Mouse (Mus musculus) heart, postnatal 0 days (tissue): ENCODE data around the gene Elp4. TPM values are rescaled to one million over a fixed set of nuclear protein-coding genes. Genes with fewer than 3 reads are reported as not detected.

ENCODE experiments used
- ATAC-seq: fragments of 200-750 bp; cut with Nextera tagmentation; 2 replicates; pipeline ENCODE4 v1.8.0; 2017; ENCODE audit warnings: low read depth, moderate number of reproducible peaks, moderate library complexity; ENCODE audit not compliant: insufficient read depth
- DNase-seq: peaks from one replicate; pipeline ENCODE4 v3.0.0-alpha.2; 2016; ENCODE audit warnings: low spot score
- H3K27ac ChIP-seq: fragments of 300-500 bp; sonication (generic); 2 replicates; pipeline ENCODE4 v1.5.1; 2014; ENCODE audit warnings: low read depth, mild to moderate bottlenecking
- H3K27me3 ChIP-seq: fragments of 300-500 bp; sonication (generic); 2 replicates; pipeline ENCODE4 v1.6.1; 2014; ENCODE audit warnings: low read length, mixed read lengths; ENCODE audit not compliant: control insufficient read depth, insufficient read depth
- H3K36me3 ChIP-seq: fragments of 300-500 bp; sonication (generic); replicated peaks from 2 replicates; pipeline ENCODE4 v1.6.1; 2014; ENCODE audit warnings: low read length, mixed read lengths; ENCODE audit not compliant: control insufficient read depth, insufficient read depth
- H3K4me1 ChIP-seq: fragments of 300-500 bp; sonication (generic); 2 replicates; pipeline ENCODE4 v1.6.1; 2014; ENCODE audit warnings: antibody characterized with exemption; ENCODE audit not compliant: control insufficient read depth, insufficient read depth
- H3K4me2 ChIP-seq: fragments of 300-500 bp; sonication (generic); 2 replicates; pipeline ENCODE4 v1.6.1; 2014; ENCODE audit warnings: low read depth, mild to moderate bottlenecking, low read length, moderate library complexity
- H3K4me3 ChIP-seq: fragments of 300-500 bp; sonication (generic); 2 replicates; pipeline ENCODE4 v1.5.1; 2014; ENCODE audit warnings: low read depth, low read length
- H3K9ac ChIP-seq: fragments of 300-500 bp; sonication (generic); replicated peaks from 2 replicates; pipeline ENCODE4 v1.6.1; 2014; ENCODE audit warnings: low read depth, low read length, mixed read lengths
- H3K9me3 ChIP-seq: fragments of 300-500 bp; sonication (generic); replicated peaks from 2 replicates; pipeline ENCODE4 v1.6.1; 2016; ENCODE audit warnings: low read length; ENCODE audit not compliant: control insufficient read depth
- CTCF ChIP-seq: IDR thresholded peaks from 2 replicates; pipeline ENCODE4 v1.5.1; 2016; ENCODE audit warnings: antibody characterized with exemption, control low read depth, low read depth
- EP300 ChIP-seq: IDR thresholded peaks from 2 replicates; pipeline ENCODE4 v1.6.1; 2016; ENCODE audit warnings: antibody characterized with exemption, low read depth
- WGBS: fragments of 180-500 bp; shearing (Covaris S2); extraction: QIAGEN DNeasy Blood & Tissue Kit; methylation state at CpG from one replicate; pipeline ENCODE4 v1.1.7; 2014; 5-methylcytosine and 5-hydroxymethylcytosine counted together
- polyA plus RNA-seq: library from polyadenylated mRNA; unstranded; fragments of >200 nt; fragmentation: Nextera tagmentation; extraction: Ambion mirVana; gene quantifications from 2 replicates; pipeline ENCODE4 v1.2.1, GENCODE M21; 2015
- total RNA-seq: library from RNA; depleted of rRNA; stranded (reverse); fragments of >200 nt; gene quantifications from 2 replicates; pipeline ENCODE4 v1.2.3, GENCODE M21; 2014; ENCODE audit warnings: low replicate concordance

The Elp4 gene
- total and polyA plus RNA-seq, 2 experiments from 2014 or later, result 3.0 to 13.1 TPM

DNA sequence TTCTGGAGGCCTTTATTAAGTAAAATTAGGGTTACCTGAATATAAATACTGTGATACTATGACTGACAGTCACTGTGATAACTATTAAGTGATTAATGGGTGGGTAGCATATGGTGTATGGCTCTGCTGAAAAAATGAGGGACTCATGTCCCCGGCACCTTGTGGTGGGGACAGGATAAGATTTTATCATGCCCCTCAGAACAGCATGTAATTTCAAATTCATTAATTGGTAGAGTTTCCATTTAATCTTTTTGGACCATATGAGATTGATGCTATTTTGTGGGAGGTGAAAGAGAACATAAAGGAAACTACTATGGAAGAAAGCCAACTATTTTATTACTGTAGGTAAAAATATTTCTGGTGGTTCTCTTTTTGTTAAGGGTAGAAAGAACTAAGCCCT lies 31.0 kb downstream of the Elp4 start:
- no peak overlapping the region for H3K9ac ChIP-seq
- ATAC-seq (no peak), DNase-seq (no peak)
- H3K4me1 ChIP-seq, result no peaks in the 10 kb centered on the region
- no peaks in the 10 kb centered on the region for H3K36me3 ChIP-seq
- H3K4me3 ChIP-seq, result no peak overlapping the region
- TF ChIP-seq CTCF (no peak), EP300 (no peak)
- H3K4me2 ChIP-seq, result no peak overlapping the region
- WGBS, result 86% methylated on average over 1 of the region's 1 CpGs
- no peaks in the 10 kb centered on the region for H3K27me3 ChIP-seq
- H3K27ac ChIP-seq, result no peak overlapping the region
- H3K9me3 ChIP-seq, result no peaks in the 10 kb centered on the region

- ATAC-seq (no peak), DNase-seq (no peak)
- no peaks in the 10 kb centered on the region for H3K27me3 ChIP-seq
- H3K36me3 ChIP-seq, result no peaks in the 10 kb centered on the region
- no peak overlapping the region for H3K4me2 ChIP-seq
- H3K27ac ChIP-seq, result no peak overlapping the region
- H3K4me3 ChIP-seq, result no peak overlapping the region
- H3K9ac ChIP-seq, result no peak overlapping the region
- no peak for TF ChIP-seq CTCF
- TF ChIP-seq EP300, result no peak
- H3K9me3 ChIP-seq, result no peaks in the 10 kb centered on the region
- no peaks in the 10 kb centered on the region for H3K4me1 ChIP-seq
- WGBS, result 47% methylated on average over 2 of the region's 2 CpGs
These were observed 49.6 kb downstream of the Elp4 start for GRCm38 (mm10) chr2:105854740-105855139.

GRCm38 (mm10) chr2:105852971-105853370 lies 51.4 kb downstream of the Elp4 start:
- DNase-seq, result no peak
- H3K4me1 ChIP-seq, result no peaks in the 10 kb centered on the region
- no peak overlapping the region for H3K9ac ChIP-seq
- H3K4me2 ChIP-seq, result no peak overlapping the region
- no peaks in the 10 kb centered on the region for H3K27me3 ChIP-seq
- no peaks in the 10 kb centered on the region for H3K36me3 ChIP-seq
- no peak overlapping the region for H3K4me3 ChIP-seq
- ATAC-seq, result no peak
- no peak overlapping the region for H3K27ac ChIP-seq
- TF ChIP-seq EP300, result no peak
- no peak for TF ChIP-seq CTCF
- 94% methylated on average over 2 of the region's 2 CpGs for WGBS
- H3K9me3 ChIP-seq, result no peaks in the 10 kb centered on the region

- no peaks in the 10 kb centered on the region for H3K36me3 ChIP-seq
- no peak overlapping the region for H3K4me3 ChIP-seq
- no peak overlapping the region for H3K4me2 ChIP-seq
- no peaks in the 10 kb centered on the region for H3K9me3 ChIP-seq
- H3K27ac ChIP-seq, result no peak overlapping the region
- H3K4me1 ChIP-seq, result no peaks in the 10 kb centered on the region
- no peak for DNase-seq
- H3K27me3 ChIP-seq, result no peaks in the 10 kb centered on the region
- ATAC-seq, result no peak
- TF ChIP-seq EP300 (no peak), CTCF (no peak)
- no peak overlapping the region for H3K9ac ChIP-seq
These were observed 52.6 kb downstream of the Elp4 start for GRCm38 (mm10) chr2:105851714-105852293.

DNA sequence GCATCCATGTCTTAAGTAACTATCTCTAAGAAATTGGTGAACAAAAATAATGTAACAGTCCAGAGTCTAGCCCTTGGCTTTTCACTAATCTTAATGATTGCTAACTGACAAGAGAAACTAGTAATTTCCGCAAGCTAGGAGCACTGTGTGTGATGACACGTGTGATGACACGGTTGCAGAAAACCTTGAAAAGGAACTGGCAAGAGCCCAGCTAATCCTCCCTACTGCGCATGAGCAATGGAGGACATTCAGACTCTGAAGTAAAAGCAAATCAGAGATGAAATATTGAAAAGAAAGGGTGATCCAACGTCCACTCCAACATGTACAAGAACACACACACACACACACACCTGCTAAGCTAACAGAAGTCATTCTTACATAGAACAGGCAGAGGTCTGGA lies 61.2 kb downstream of the Elp4 start:
- ATAC-seq, result no peak
- no peaks in the 10 kb centered on the region for H3K27me3 ChIP-seq
- 81% methylated on average over 5 of the region's 5 CpGs for WGBS

DNA sequence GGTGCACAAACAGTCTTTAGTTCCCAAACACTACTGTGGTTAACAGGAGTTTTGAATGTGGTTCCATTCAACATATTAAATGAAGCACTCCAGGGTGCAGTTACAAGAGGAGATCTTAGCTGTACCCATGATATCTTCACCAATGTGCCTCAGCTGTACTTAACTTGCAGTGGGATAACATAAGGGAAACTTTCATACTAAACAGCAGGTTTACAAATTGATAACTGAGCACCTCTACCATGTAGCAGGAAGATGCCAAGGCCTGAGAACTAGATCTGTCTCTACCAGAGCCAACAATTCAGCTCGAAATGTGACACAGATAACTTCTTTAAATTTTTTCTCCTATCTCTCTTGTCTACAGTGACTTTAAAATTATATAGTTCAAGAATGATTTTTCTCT lies 86.4 kb downstream of the Elp4 start:
- DNase-seq (no peak), ATAC-seq (no peak)
- no peak overlapping the region for H3K4me3 ChIP-seq
- no peak overlapping the region for H3K27ac ChIP-seq
- no peaks in the 10 kb centered on the region for H3K36me3 ChIP-seq
- no peaks in the 10 kb centered on the region for H3K4me1 ChIP-seq
- no peak overlapping the region for H3K4me2 ChIP-seq
- no peak for TF ChIP-seq EP300
- TF ChIP-seq CTCF, result no peak
- WGBS, result 82% methylated on average over 1 of the region's 1 CpGs
- H3K9ac ChIP-seq, result no peak overlapping the region
- no peaks in the 10 kb centered on the region for H3K27me3 ChIP-seq
- no peaks in the 10 kb centered on the region for H3K9me3 ChIP-seq

More for the DNA sequence above, 61.2 kb downstream of the Elp4 start:
- TF ChIP-seq CTCF, result no peak
- no peak for TF ChIP-seq EP300
- Histone ChIP-seq H3K27ac (no peak overlapping the region), H3K9me3 (no peaks in the 10 kb centered on the region), H3K4me1 (no peaks in the 10 kb centered on the region), H3K4me3 (no peak overlapping the region), H3K4me2 (no peak overlapping the region), H3K36me3 (no peaks in the 10 kb centered on the region), H3K9ac (no peak overlapping the region)
- DNase-seq, result no peak
